Mouse (Mus musculus) adipose tissue, adult 10 weeks (tissue): ENCODE results near the gene Mapk8ip3. TPM values are rescaled to one million over a fixed set of nuclear protein-coding genes. Genes with fewer than 3 reads are reported as not detected.

Experiments
- polyA plus RNA-seq: library from polyadenylated mRNA; stranded (reverse); fragments of 350-450 nt; fragmentation: Illumina TruSeq; extraction: RNeasy Lipid Tissue Mini Kit (QIAGEN cat#74804); gene quantifications from one replicate; pipeline ENCODE4 v1.2.3, GENCODE M21; 2014; ENCODE audit warnings: low read depth, low replicate concordance

Gene Mapk8ip3
- 54.7 TPM for polyA plus RNA-seq

GRCm38 (mm10) chr17:24936259-24937237, at the start of gene Mapk8ip3:
TSS of gene Mapk8ip3 (minus strand) at chr17:24936977.

GRCm38 (mm10) chr17:24960135-24960851, 23.5 kb upstream of the Mapk8ip3 start, which contains the start of gene Jpt2:
TSS of gene Jpt2 (minus strand) at chr17:24960689.

GRCm38 (mm10) chr17:24896241-24896992, 40.4 kb downstream of the Mapk8ip3 start, which contains the start of gene Nme3:
TSS of gene Nme3 (plus strand) at chr17:24896500.

GRCm38 (mm10) chr17:24894995-24895547, 41.7 kb downstream of the Mapk8ip3 start, which contains the start of the genes Eme2 and Mrps34:
TSS of gene Eme2 (minus strand) at chr17:24895087.
TSS of gene Mrps34 (plus strand) at chr17:24895116.

GRCm38 (mm10) chr17:24886134-24886931, 50.4 kb downstream of the Mapk8ip3 start, which contains the start of the genes Nubp2 and Spsb3:
TSS of gene Nubp2 (minus strand) at chr17:24886349.
TSS of gene Spsb3 (plus strand) at chr17:24886643.

DNA sequence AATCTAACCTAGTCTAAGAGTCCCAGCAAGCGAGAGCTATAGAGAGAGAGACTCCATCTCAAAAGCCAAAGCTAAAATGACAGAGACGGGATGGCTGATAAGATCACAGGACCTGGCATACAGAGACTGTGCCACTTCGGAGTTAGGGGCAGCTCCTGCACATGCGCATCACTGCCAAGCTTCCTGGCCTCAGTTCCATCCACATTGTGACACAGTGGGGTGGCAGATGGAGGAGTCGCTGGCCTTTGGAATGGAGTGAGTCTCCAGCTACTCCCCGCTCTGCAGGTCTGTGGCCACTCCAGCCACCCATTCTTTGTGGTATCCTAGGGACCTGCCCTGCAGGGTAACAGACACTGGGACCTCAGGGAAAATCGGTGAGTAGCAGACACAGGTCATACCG, 71.0 kb downstream of the Mapk8ip3 start, which contains the start of gene Igfals:
Igfals (plus strand) TSS at position 222 of the 400 bp plus-strand sequence.

DNA sequence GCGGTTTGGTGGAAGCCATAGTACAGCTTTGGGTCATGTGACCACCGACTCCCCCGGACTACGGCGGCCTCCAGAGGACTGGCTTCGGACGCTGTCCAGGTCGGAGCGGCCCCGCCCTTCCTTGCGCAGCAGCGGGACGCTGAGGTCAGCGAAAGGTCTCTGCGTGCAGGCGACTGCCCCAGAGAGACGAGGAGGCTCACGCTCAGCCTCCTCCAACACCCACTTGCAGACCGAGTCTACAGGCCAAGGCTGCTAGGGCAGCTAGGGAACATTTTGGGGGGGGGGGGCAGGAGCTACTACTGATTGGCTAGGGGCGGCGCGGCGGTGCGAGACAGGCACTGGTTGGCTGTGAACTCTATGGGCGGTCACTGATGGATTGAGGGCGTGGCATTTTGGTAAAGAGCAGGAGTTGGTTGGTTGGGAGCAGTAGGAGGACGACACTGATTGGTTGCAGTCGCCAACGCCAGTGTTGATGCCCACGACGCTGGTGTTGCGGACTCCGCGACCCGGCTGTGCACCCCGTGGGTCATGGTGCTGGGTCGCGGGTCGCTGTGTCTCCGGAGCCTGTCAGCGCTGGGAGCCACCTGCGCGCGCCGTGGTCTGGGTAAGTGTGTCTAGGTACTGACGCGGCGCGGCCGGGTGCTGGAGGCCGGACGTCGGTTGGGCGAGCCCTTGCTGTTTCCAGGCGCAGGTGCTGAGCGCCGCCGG, 86.6 kb downstream of the Mapk8ip3 start, which contains the start of gene Fahd1:
Fahd1 (minus strand) TSS at position 300 of the 708 bp plus-strand sequence.

Other genes with a start within 250 kb of the Mapk8ip3 start
- gene Syngr3, start 247.0 kb downstream of the Mapk8ip3 start, polyA plus RNA-seq: not detected
- 27.0 TPM for gene Gfer, start 240.8 kb downstream of the Mapk8ip3 start, polyA plus RNA-seq
- gene Noxo1, start 240.7 kb downstream of the Mapk8ip3 start, polyA plus RNA-seq: 4.2 TPM
- 20.3 TPM for gene Tbl3, start 229.3 kb downstream of the Mapk8ip3 start, polyA plus RNA-seq
- 8.2 TPM for gene Rnf151, start 218.9 kb downstream of the Mapk8ip3 start, polyA plus RNA-seq
- 1,196 TPM for gene Rps2, start 218.9 kb downstream of the Mapk8ip3 start, polyA plus RNA-seq
- 212 TPM for gene Ndufb10, start 212.5 kb downstream of the Mapk8ip3 start, polyA plus RNA-seq
- 44.8 TPM for gene Rpl3l, start 209.2 kb downstream of the Mapk8ip3 start, polyA plus RNA-seq
- 165 TPM for gene Msrb1, start 200.3 kb downstream of the Mapk8ip3 start, polyA plus RNA-seq
- 22.6 TPM for gene Hs3st6, start 184.0 kb downstream of the Mapk8ip3 start, polyA plus RNA-seq
- gene Meiob, start 132.7 kb downstream of the Mapk8ip3 start, polyA plus RNA-seq: 1.1 TPM
- 75.0 TPM for gene Hagh, start 96.8 kb downstream of the Mapk8ip3 start, polyA plus RNA-seq
- 15.6 TPM for gene Fahd1, start 86.6 kb downstream of the Mapk8ip3 start, polyA plus RNA-seq
- gene Igfals, start 71.0 kb downstream of the Mapk8ip3 start, polyA plus RNA-seq: 11.6 TPM
- 38.1 TPM for gene Nubp2, start 50.6 kb downstream of the Mapk8ip3 start, polyA plus RNA-seq
- 33.3 TPM for gene Spsb3, start 50.3 kb downstream of the Mapk8ip3 start, polyA plus RNA-seq
- 35.3 TPM for gene Eme2, start 41.9 kb downstream of the Mapk8ip3 start, polyA plus RNA-seq
- gene Mrps34, start 41.9 kb downstream of the Mapk8ip3 start, polyA plus RNA-seq: 79.8 TPM
- gene Nme3, start 40.5 kb downstream of the Mapk8ip3 start, polyA plus RNA-seq: 52.6 TPM
- gene Jpt2, start 23.7 kb upstream of the Mapk8ip3 start, polyA plus RNA-seq: 49.4 TPM
- 15.0 TPM for gene Cramp1l, start 78.8 kb upstream of the Mapk8ip3 start, polyA plus RNA-seq
- 18.5 TPM for gene Ift140, start 79.1 kb upstream of the Mapk8ip3 start, polyA plus RNA-seq
- 21.5 TPM for gene Tmem204, start 146.6 kb upstream of the Mapk8ip3 start, polyA plus RNA-seq
- gene Telo2, start 179.0 kb upstream of the Mapk8ip3 start, polyA plus RNA-seq: 26.1 TPM
- not detected for gene Ptx4, start 183.8 kb upstream of the Mapk8ip3 start, polyA plus RNA-seq
- gene Clcn7, start 196.4 kb upstream of the Mapk8ip3 start, polyA plus RNA-seq: 66.5 TPM
- gene Ccdc154, start 225.5 kb upstream of the Mapk8ip3 start, polyA plus RNA-seq: 0.20 TPM
- 1.1 TPM for gene Gm38655, start 238.5 kb upstream of the Mapk8ip3 start, polyA plus RNA-seq
- gene BC003965, start 247.6 kb upstream of the Mapk8ip3 start, polyA plus RNA-seq: 12.7 TPM